Mouse (Mus musculus) adrenal gland, adult 10 weeks (tissue): Measurements from ENCODE around the gene Lrp11. TPM values are rescaled to one million over a fixed set of nuclear protein-coding genes. Genes with fewer than 3 reads are reported as not detected.

Experiments used
- polyA plus RNA-seq: library from polyadenylated mRNA; stranded (reverse); fragments of 350-450 nt; fragmentation: Illumina TruSeq; extraction: RNeasy Lipid Tissue Mini Kit (QIAGEN cat#74804); gene quantifications from one replicate; pipeline ENCODE4 v1.2.3, GENCODE M21; 2014; ENCODE audit warnings: low read depth, low replicate concordance

The Lrp11 gene
- 36.9 TPM for polyA plus RNA-seq

DNA sequence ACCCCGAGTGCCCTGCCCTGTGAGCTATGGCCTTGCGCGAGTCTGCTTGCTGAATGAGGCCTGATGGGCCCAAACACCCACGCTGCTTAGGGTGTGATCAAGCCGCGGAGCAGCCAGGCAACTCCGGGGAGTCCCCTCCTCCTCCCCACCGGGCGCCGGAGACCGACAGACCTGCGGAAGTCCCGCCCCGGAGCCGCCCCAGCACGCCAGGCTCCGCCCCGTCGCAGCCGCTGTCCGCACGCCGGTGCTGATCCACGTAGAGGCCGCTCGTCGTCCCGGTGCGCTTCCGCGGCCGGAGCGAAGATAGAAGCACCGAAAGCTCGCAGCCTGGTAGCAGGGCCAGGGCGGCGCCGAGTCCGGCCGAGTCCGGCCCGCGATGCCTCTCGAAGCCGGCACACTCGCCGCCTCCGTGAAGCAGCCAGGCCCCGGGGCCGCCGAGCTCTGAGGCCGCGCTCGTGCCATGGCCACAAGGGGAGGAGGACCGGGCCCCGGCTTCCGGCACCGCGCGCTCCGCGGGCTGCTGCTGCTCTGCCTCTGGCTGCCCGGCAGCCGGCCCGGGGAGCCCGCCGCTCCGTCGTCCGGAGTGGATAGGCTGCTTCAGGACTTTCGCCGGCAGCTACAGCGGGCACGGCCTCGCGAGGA is at the start of gene Lrp11:
TSS of gene Lrp11 (plus strand) at position 209 of the 642 bp plus-strand sequence.

GRCm38 (mm10) chr10:7667342-7667802 is 77.8 kb downstream of the Lrp11 start, which contains the start of gene Nup43:
Nup43 (plus strand) TSS chr10:7667503.

Other genes with a start within 250 kb of the Lrp11 start
- 8.4 TPM for gene Ulbp1, start 116.2 kb upstream of the Lrp11 start, polyA plus RNA-seq
- 13.9 TPM for gene Nup43, start 77.7 kb downstream of the Lrp11 start, polyA plus RNA-seq
- 101 TPM for gene Pcmt1, start 91.3 kb downstream of the Lrp11 start, polyA plus RNA-seq
- 77.4 TPM for gene Lats1, start 91.4 kb downstream of the Lrp11 start, polyA plus RNA-seq
- gene Katna1, start 136.2 kb downstream of the Lrp11 start, polyA plus RNA-seq = 48.1 TPM
- 1,338 TPM for gene Ginm1, start 203.0 kb downstream of the Lrp11 start, polyA plus RNA-seq
- gene Ppil4, start 203.1 kb downstream of the Lrp11 start, polyA plus RNA-seq = 93.1 TPM
- gene Zc3h12d, start 242.7 kb downstream of the Lrp11 start, polyA plus RNA-seq = 0.35 TPM